Mouse (Mus musculus) pancreas, adult 10 weeks (tissue): ENCODE measurements around the gene Cyp4f14. TPM values are rescaled to one million over a fixed set of nuclear protein-coding genes. Genes with fewer than 3 reads are reported as not detected.

Source experiments
- polyA plus RNA-seq: library from polyadenylated mRNA; stranded (reverse); fragments of 350-450 nt; fragmentation: Illumina TruSeq; extraction: RNeasy Lipid Tissue Mini Kit (QIAGEN cat#74804); gene quantifications from one replicate; pipeline ENCODE4 v1.2.3, GENCODE M21; 2015; ENCODE audit warnings: low read depth, low replicate concordance; ENCODE audit not compliant: insufficient read depth

Gene Cyp4f14
- 0.66 TPM for polyA plus RNA-seq

DNA sequence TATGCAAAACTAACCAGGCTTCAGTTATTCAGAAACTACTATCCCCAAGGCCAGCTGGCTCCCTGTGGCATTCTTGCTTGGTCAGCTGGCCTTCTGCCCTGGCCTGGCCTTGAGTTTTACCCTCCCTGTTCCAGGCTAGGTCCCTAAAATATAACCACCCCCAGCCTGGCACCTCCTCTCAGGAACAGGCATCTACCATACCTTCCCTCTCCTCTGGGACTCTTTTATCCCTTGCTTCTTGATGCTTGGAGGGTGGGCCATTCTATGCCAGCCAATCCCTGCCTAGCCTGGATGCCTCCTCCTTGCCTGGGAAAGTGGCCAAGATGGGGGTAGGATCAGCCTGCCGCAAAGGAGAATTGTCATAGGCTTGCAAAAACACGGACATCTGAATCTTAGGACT, at the start of gene Cyp4f14:
Cyp4f14 (minus strand) TSS at position 212 of the 400 bp plus-strand sequence.

GRCm38 (mm10) chr17:32965623-32966290, 48.6 kb upstream of the Cyp4f14 start, which contains the start of gene Zfp472:
Gene Zfp472 (plus strand): TSS chr17:32965814.

DNA sequence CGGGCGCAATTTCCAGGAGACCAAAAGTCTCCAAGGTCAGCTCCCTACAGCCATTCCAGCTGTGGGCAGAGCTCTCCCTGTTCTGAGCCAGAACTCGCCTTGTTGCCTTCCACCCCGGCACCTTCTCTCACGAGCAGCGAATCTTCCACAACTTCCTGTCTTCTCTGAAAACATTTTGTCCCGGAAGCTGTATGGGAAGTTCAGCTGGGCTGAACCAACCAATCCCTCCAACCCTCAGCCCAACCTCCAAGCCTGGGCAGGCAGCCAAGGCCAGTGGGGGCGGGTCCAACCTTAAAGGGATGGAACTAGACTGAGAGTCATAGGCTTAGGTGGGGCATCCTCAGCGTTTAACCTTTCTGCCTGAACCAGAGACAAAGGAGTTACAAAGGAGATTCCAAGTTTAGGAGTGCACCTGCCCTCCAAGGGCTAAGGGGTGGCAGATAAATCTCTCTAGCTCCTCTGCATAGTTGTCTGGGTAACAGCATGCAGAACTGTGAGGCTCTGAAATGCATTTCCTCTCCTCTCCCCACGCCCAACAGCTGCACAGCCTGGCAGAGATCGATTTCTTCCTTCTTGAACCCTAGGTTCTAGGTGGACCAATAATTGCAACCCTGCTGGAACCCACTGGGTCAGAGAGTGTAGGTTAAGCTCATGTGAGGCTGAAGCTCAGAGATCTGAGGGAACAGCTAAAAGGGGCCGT, 30.2 kb upstream of the Cyp4f14 start, which contains the start of gene Cyp4f13:
Cyp4f13 (minus strand) TSS at position 188 of the 700 bp plus-strand sequence.

DNA sequence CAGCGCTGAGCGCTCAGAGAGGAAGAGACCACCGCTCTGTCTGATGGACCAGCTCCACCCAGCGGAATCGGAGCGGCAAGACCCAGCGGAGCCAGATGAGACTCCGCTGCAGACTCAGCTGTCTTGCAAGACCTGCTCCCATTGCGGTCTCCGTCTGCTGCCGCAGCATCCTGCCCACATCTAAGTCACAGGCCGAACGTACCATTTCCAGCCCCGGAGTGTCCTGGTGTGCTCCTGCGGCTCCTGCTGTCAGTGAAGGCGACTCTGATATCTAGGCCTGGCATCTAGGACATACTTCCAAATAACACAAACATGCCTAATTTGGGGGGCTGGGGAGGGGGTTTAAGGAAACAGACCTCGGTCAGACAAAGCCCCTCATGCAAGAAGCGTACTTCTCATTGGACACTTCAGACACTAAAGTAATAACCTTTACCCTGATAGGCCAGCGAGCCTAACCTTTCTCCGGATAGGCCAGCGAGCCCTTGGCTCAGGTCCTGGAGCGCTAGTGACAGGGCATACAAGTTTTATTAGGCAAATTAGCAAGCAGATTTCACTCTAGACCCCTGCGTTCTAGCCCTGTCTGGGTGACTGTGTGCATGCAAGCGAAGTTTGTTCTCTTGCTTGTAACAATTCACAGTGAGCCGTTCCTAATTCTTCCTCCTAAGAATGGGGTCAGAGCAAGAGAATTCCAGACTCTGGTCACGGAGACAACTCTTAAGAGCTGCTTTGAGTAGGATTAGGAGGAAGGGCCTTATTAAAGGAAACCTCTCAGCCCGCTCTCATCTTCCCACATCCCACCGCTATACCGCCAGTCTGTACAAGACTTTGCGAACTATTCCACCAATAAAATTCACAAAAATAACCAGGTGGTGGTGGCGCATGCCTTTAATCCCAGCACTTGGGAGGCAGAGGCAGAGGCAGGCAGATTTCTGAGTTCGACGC, 25.6 kb downstream of the Cyp4f14 start, which contains the start of gene Zfp870:
Zfp870 (minus strand) TSS at position 404 of the 942 bp plus-strand sequence.

Other genes starting within 250 kb of the Cyp4f14 start
- gene Cyp4f15, start 231.7 kb downstream of the Cyp4f14 start, polyA plus RNA-seq, result 0.70 TPM
- 5.8 TPM for gene Zfp871, start 129.1 kb downstream of the Cyp4f14 start, polyA plus RNA-seq
- gene Zfp811, start 107.4 kb downstream of the Cyp4f14 start, polyA plus RNA-seq, result 0.66 TPM
- gene Zfp799, start 87.1 kb downstream of the Cyp4f14 start, polyA plus RNA-seq, result 0.79 TPM
- gene Zfp870, start 25.7 kb downstream of the Cyp4f14 start, polyA plus RNA-seq, result 1.5 TPM
- gene Cyp4f13, start 30.1 kb upstream of the Cyp4f14 start, polyA plus RNA-seq, result 31.3 TPM
- gene Zfp472, start 48.5 kb upstream of the Cyp4f14 start, polyA plus RNA-seq, result 1.3 TPM
- gene Zfp952, start 75.8 kb upstream of the Cyp4f14 start, polyA plus RNA-seq, result 3.6 TPM
- 0.78 TPM for gene Zfp763, start 116.1 kb upstream of the Cyp4f14 start, polyA plus RNA-seq
- not detected for gene 4921501E09Rik, start 150.7 kb upstream of the Cyp4f14 start, polyA plus RNA-seq
- 1.9 TPM for gene Zfp563, start 172.0 kb upstream of the Cyp4f14 start, polyA plus RNA-seq
- gene Morc2b, start 222.3 kb upstream of the Cyp4f14 start, polyA plus RNA-seq, result not detected